Mouse (Mus musculus): Measurements from ENCODE around the gene Tardbp. TPM values are rescaled to one million over a fixed set of nuclear protein-coding genes. Genes with fewer than 3 reads are reported as not detected.

The Tardbp gene
- polyA plus RNA-seq (2011; ENCODE audit: insufficient read length, low read depth, missing spikeins): 404 and 424 TPM in 2 replicates

GRCm38 (mm10) chr4:148626623-148627185, at the start of gene Tardbp:
Tardbp (minus strand) TSS chr4:148627019.
- Histone ChIP-seq H3K27ac (ENCODE audit: insufficient read depth, low read length) (peak within 1 kb of the TSS; percentile 63), H3K4me3 (ENCODE audit: insufficient read depth, low read length) (peak within 1 kb of the TSS; percentile 91), H3K4me1 (ENCODE audit: control insufficient read depth, insufficient read depth, low read length) (peaks cover 10% of the 10 kb centered on the region; the same call in 1 of the 2 replicates)
- no peak for TF ChIP-seq CTCF (IDR thresholded peaks at IDR 0.05; ENCODE audit: borderline replicate concordance, insufficient read depth, low read length)
- peak; percentile 96 for TF ChIP-seq POLR2A (IDR thresholded peaks at IDR 0.05; ENCODE audit: low read depth, low read length)

GRCm38 (mm10) chr4:148676188-148676960, 49.6 kb upstream of the Tardbp start:
- Histone ChIP-seq H3K27ac (ENCODE audit: insufficient read depth, low read length) (no peak overlapping the region), H3K4me1 (ENCODE audit: control insufficient read depth, insufficient read depth, low read length) (peaks cover 7% of the 10 kb centered on the region; the same call in 1 of the 2 replicates), H3K4me3 (ENCODE audit: insufficient read depth, low read length) (no peak overlapping the region)
- TF ChIP-seq POLR2A (IDR thresholded peaks at IDR 0.05; ENCODE audit: low read depth, low read length) (no peak), CTCF (IDR thresholded peaks at IDR 0.05; ENCODE audit: borderline replicate concordance, insufficient read depth, low read length) (no peak)

GRCm38 (mm10) chr4:148675043-148675442, 48.2 kb upstream of the Tardbp start:
- Histone ChIP-seq H3K4me1 (ENCODE audit: control insufficient read depth, insufficient read depth, low read length) (peaks cover 7% of the 10 kb centered on the region; the same call in 1 of the 2 replicates), H3K4me3 (ENCODE audit: insufficient read depth, low read length) (no peak overlapping the region), H3K27ac (ENCODE audit: insufficient read depth, low read length) (no peak overlapping the region)
- TF ChIP-seq POLR2A (IDR thresholded peaks at IDR 0.05; ENCODE audit: low read depth, low read length): no peak
- TF ChIP-seq CTCF (IDR thresholded peaks at IDR 0.05; ENCODE audit: borderline replicate concordance, insufficient read depth, low read length): no peak

- peaks cover 4% of the 10 kb centered on the region; the same call in 1 of the 2 replicates for H3K4me1 ChIP-seq (ENCODE audit: control insufficient read depth, insufficient read depth, low read length)
- no peak overlapping the region for H3K4me3 ChIP-seq (ENCODE audit: insufficient read depth, low read length)
- H3K27ac ChIP-seq (ENCODE audit: insufficient read depth, low read length): no peak overlapping the region
- no peak for TF ChIP-seq POLR2A (IDR thresholded peaks at IDR 0.05; ENCODE audit: low read depth, low read length)
- no peak for TF ChIP-seq CTCF (IDR thresholded peaks at IDR 0.05; ENCODE audit: borderline replicate concordance, insufficient read depth, low read length)
Measured at GRCm38 (mm10) chr4:148671230-148671947, 44.6 kb upstream of the Tardbp start.

- Histone ChIP-seq H3K4me1 (ENCODE audit: control insufficient read depth, insufficient read depth, low read length) (no peaks in the 10 kb centered on the region), H3K4me3 (ENCODE audit: insufficient read depth, low read length) (no peak overlapping the region), H3K27ac (ENCODE audit: insufficient read depth, low read length) (no peak overlapping the region)
- no peak for TF ChIP-seq POLR2A (IDR thresholded peaks at IDR 0.05; ENCODE audit: low read depth, low read length)
- TF ChIP-seq CTCF (IDR thresholded peaks at IDR 0.05; ENCODE audit: borderline replicate concordance, insufficient read depth, low read length): no peak
Measured at GRCm38 (mm10) chr4:148667006-148667755, 40.4 kb upstream of the Tardbp start.

- H3K4me1 ChIP-seq (ENCODE audit: control insufficient read depth, insufficient read depth, low read length): no peaks in the 10 kb centered on the region
- H3K27ac ChIP-seq (ENCODE audit: insufficient read depth, low read length): no peak overlapping the region
- no peak for TF ChIP-seq POLR2A (IDR thresholded peaks at IDR 0.05; ENCODE audit: low read depth, low read length)
- no peak for TF ChIP-seq CTCF (IDR thresholded peaks at IDR 0.05; ENCODE audit: borderline replicate concordance, insufficient read depth, low read length)
- no peak overlapping the region for H3K4me3 ChIP-seq (ENCODE audit: insufficient read depth, low read length)
Measured at GRCm38 (mm10) chr4:148664021-148664420, 37.2 kb upstream of the Tardbp start.

- no peaks in the 10 kb centered on the region for H3K4me1 ChIP-seq (ENCODE audit: control insufficient read depth, insufficient read depth, low read length)
- H3K4me3 ChIP-seq (ENCODE audit: insufficient read depth, low read length): no peak overlapping the region
- TF ChIP-seq CTCF (IDR thresholded peaks at IDR 0.05; ENCODE audit: borderline replicate concordance, insufficient read depth, low read length) (no peak), POLR2A (IDR thresholded peaks at IDR 0.05; ENCODE audit: low read depth, low read length) (no peak)
- H3K27ac ChIP-seq (ENCODE audit: insufficient read depth, low read length): no peak overlapping the region
Measured at GRCm38 (mm10) chr4:148663326-148663725, 36.5 kb upstream of the Tardbp start.

- TF ChIP-seq CTCF (IDR thresholded peaks at IDR 0.05; ENCODE audit: borderline replicate concordance, insufficient read depth, low read length) (peak; percentile 33; the same call in 1 of the 2 replicates), POLR2A (IDR thresholded peaks at IDR 0.05; ENCODE audit: low read depth, low read length) (no peak)
- H3K27ac ChIP-seq (ENCODE audit: insufficient read depth, low read length): no peak overlapping the region
- H3K4me3 ChIP-seq (ENCODE audit: insufficient read depth, low read length): no peak overlapping the region
- no peaks in the 10 kb centered on the region for H3K4me1 ChIP-seq (ENCODE audit: control insufficient read depth, insufficient read depth, low read length)
Measured at GRCm38 (mm10) chr4:148662168-148662965, 35.5 kb upstream of the Tardbp start.
